Mouse (Mus musculus): ENCODE measurements around the gene Olfr1247. TPM values are rescaled to one million over a fixed set of nuclear protein-coding genes. Genes with fewer than 3 reads are reported as not detected.

Olfr1247 gene
- polyA plus RNA-seq (2015; fragmentation: Nextera tagmentation; extraction: Ambion mirVana), result not detected in 2 replicates

DNA sequence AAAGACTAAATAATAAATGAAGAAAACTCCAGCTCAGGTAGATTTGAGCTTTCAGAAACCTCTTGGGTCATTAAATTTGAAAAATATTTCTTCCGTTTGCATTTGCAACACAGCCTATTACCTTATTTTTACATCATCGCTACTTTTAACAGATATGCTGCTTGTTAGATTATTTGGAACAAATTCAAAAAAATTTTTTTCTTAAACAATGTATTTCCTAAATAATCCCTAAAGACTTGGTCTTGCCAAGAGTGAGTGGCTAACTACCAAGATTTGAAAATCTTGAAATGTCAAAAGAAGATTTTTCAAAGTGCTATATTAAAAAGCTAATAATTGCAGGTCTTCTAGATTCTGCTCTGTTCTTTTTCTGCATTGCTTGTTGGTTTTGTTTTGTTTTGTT, at the start of gene Olfr1247:
Olfr1247 (minus strand) TSS at position 101 of the 400 bp plus-strand sequence.

DNA sequence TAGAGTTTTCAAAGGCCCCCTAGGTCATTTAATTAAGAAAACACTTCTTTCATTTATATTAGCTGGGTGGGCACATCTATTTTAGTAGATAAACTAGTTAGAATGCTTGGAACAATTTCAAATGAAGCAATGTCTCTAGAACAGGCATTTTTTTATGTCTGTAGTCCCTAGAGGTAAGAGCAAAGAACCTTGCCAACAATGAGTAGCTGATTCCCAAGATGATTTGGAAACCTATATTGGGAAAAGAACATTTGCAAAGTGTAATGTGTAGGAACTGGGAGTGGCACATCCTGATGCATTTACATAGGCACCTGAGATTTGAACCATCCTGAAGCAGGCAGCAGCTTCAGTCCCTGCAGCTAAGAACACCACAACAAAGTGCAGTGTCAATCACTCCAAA, 47.4 kb upstream of the Olfr1247 start, which contains the start of gene Olfr1250:
Olfr1250 (minus strand) TSS at position 101 of the 400 bp plus-strand sequence.

DNA sequence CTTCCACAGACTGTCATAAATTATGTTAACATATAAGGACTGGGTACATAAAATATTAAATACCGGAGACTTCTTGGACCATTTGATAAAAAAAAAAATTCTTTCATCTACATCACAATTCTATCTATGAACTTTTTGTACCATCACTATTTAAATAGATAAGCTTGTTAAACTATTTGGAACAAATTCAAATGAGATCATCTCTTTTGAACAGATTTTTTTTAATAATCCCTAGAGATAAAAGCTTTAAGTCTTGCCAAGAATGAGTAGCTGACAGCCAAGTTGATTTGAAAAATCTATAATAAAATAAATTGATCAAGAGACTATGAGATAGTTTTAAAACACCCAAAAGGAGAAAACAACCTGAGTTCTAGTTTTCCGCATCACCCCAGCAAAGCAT, 21.0 kb upstream of the Olfr1247 start, which contains the start of gene Olfr1249:
Olfr1249 (minus strand) TSS at position 101 of the 400 bp plus-strand sequence.

DNA sequence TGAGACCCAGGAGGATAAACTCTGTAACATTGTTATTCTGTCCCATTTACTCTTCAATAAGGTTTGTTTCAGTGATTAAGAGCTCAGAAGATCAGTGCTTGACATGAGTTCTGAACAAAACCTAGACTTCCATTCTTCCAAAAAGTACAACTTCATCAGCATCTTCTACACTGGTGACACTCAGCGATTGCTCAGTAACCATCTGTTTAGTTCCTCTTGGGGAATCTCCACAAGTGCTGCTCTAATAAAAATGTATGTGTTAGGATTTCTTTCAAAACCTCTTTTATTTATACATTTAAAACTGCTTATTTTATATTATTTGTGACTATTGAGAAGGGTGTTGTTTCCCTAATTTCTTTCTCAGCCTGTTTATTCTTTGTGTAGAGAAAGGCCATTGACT, 4.2 kb upstream of the Olfr1247 start, which contains the start of gene Olfr1248:
Olfr1248 (minus strand) TSS at position 101 of the 400 bp plus-strand sequence.

DNA sequence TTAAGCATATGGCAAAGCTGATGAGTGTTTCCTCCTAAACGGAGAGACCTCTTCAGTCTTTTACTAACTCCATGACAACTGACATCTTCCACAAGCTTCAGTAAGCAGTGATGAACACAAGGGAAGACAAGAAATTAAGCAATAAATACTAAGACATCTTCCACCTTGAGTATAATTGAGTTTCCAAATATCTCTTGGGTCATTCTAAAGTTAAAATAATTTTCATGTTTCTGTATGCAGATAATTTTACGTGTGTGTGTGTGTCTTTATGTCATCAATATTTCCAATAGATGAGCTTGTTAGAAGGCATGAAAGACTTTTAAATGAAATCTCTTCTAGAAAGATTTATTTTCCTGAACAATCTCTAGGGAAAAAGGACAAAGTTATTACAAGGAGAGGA, 20.9 kb downstream of the Olfr1247 start, which contains the start of gene Olfr1246:
Olfr1246 (minus strand) TSS at position 101 of the 400 bp plus-strand sequence.

DNA sequence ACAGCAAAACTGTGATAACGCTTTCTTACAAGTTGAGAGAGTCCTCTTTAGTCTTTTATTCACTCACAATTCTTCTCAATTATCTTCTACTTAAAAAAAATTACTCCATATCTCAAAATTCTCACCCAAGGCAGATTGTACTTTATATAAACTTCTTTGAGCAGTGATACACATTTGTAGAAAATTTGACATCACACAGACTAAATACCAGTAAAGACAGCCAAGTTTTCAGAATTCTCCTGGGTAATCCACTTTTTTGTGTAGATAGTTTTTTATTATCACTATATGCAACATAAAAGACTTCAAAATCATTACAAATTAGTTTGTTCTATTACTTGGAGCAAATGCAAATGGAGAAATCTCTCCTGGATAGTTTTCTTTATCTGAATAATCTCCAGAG, 35.6 kb downstream of the Olfr1247 start, which contains the start of gene Olfr1245:
Olfr1245 (minus strand) TSS at position 101 of the 400 bp plus-strand sequence.

Other genes starting within 250 kb of the Olfr1247 start
- gene Olfr1234, start 249.3 kb downstream of the Olfr1247 start, polyA plus RNA-seq (2015; fragmentation: Nextera tagmentation; extraction: Ambion mirVana), result not detected in 2 replicates
- gene Olfr1238, start 204.5 kb downstream of the Olfr1247 start, polyA plus RNA-seq (2015; fragmentation: Nextera tagmentation; extraction: Ambion mirVana), result not detected in 2 replicates
- gene Olfr1239, start 193.7 kb downstream of the Olfr1247 start, polyA plus RNA-seq (2015; fragmentation: Nextera tagmentation; extraction: Ambion mirVana), result not detected in 2 replicates
- gene Olfr1240, start 171.1 kb downstream of the Olfr1247 start, polyA plus RNA-seq (2015; fragmentation: Nextera tagmentation; extraction: Ambion mirVana), result not detected in 2 replicates
- gene Olfr1241, start 127.0 kb downstream of the Olfr1247 start, polyA plus RNA-seq (2015; fragmentation: Nextera tagmentation; extraction: Ambion mirVana), result not detected in 2 replicates
- not detected in 2 replicates for gene Olfr1242, start 115.8 kb downstream of the Olfr1247 start, polyA plus RNA-seq (2015; fragmentation: Nextera tagmentation; extraction: Ambion mirVana)
- gene Olfr1243, start 82.6 kb downstream of the Olfr1247 start, polyA plus RNA-seq (2015; fragmentation: Nextera tagmentation; extraction: Ambion mirVana), result not detected in 2 replicates
- not detected in 2 replicates for gene Olfr1245, start 35.7 kb downstream of the Olfr1247 start, polyA plus RNA-seq (2015; fragmentation: Nextera tagmentation; extraction: Ambion mirVana)
- not detected in 2 replicates for gene Olfr1246, start 21.0 kb downstream of the Olfr1247 start, polyA plus RNA-seq (2015; fragmentation: Nextera tagmentation; extraction: Ambion mirVana)
- not detected in 2 replicates for gene Olfr1248, start 4.1 kb upstream of the Olfr1247 start, polyA plus RNA-seq (2015; fragmentation: Nextera tagmentation; extraction: Ambion mirVana)
- gene Olfr1249, start 20.9 kb upstream of the Olfr1247 start, polyA plus RNA-seq (2015; fragmentation: Nextera tagmentation; extraction: Ambion mirVana), result not detected in 2 replicates
- not detected in 2 replicates for gene Olfr1250, start 47.3 kb upstream of the Olfr1247 start, polyA plus RNA-seq (2015; fragmentation: Nextera tagmentation; extraction: Ambion mirVana)
- gene Olfr1251, start 57.8 kb upstream of the Olfr1247 start, polyA plus RNA-seq (2015; fragmentation: Nextera tagmentation; extraction: Ambion mirVana), result not detected in 2 replicates
- not detected in 2 replicates for gene Olfr1252, start 110.9 kb upstream of the Olfr1247 start, polyA plus RNA-seq (2015; fragmentation: Nextera tagmentation; extraction: Ambion mirVana)
- not detected in 2 replicates for gene Olfr1253, start 143.0 kb upstream of the Olfr1247 start, polyA plus RNA-seq (2015; fragmentation: Nextera tagmentation; extraction: Ambion mirVana)
- gene Olfr1254, start 179.5 kb upstream of the Olfr1247 start, polyA plus RNA-seq (2015; fragmentation: Nextera tagmentation; extraction: Ambion mirVana), result not detected in 2 replicates
- not detected in 2 replicates for gene Olfr1255, start 197.9 kb upstream of the Olfr1247 start, polyA plus RNA-seq (2015; fragmentation: Nextera tagmentation; extraction: Ambion mirVana)
- gene Olfr1256, start 227.4 kb upstream of the Olfr1247 start, polyA plus RNA-seq (2015; fragmentation: Nextera tagmentation; extraction: Ambion mirVana), result not detected in 2 replicates
- not detected in 2 replicates for gene Olfr48, start 234.1 kb upstream of the Olfr1247 start, polyA plus RNA-seq (2015; fragmentation: Nextera tagmentation; extraction: Ambion mirVana)

Measured in urinary bladder, postnatal 0 days (tissue).